Mouse (Mus musculus): ENCODE data around the gene Ppp2r5b.

DNA sequence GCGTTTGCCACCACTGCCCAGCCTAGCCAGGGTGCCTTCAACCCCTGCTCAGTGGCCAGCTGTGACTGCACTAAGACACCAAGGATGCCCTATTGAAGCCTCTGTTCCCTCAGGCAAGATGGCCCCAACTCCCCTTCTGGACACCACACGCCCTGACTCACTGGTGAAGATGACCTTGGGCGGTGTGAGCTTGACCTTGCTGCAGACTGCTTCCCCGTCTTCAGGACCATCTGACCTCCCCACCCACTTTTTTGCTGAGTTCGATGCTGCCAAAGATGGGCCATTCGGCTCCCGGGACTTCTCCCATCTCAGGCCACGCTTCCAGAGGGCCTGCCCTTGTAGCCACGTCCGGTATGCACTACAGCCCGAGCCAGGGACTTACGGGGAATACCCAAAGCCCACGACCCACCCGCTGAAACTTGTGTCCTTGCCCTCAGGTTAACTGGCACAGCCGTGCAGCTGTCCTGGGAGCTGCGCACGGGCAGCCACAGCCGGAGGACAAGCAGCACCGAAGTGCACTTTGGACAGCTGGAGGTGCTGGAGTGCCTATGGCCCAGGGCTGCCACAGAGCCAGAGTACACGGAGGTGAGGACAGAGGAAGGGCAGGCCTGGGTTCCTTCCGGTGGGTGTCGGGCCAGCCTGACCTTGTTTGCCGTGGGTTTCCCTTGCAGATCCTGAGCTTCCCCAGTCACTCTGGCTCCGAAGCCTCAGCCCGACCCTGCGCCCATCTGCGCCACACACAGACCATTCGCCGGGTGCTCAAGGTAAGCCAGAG is 12.0 kb upstream of the Ppp2r5b start:
- TF ChIP-seq RCOR1 (conservative IDR thresholded peaks at IDR 0.05; ENCODE audit: low read depth, low read length) = no peak
- no peak for TF ChIP-seq POLR2A (IDR thresholded peaks at IDR 0.05; ENCODE audit: low read depth, low read length)
